In genomic region chr13:73990761-73991160, GRCm38 (mm10) we compare ENCODE assay signal across 1 mouse cellular context.
TF ChIP-seq lines count a peak whose summit lies in the region.

No protein-coding gene starts in this region.

TF ChIP-seq in MEL, 35 proteins besides CTCF, POLR2A, EP300 and RAD21 (continued from another document):
- TF ChIP-seq HCFC1 (IDR thresholded peaks at IDR 0.05; ENCODE audit: low read depth, low read length) (no peak), CHD2 (IDR thresholded peaks at IDR 0.05; ENCODE audit: low read length) (no peak), BHLHE40 (IDR thresholded peaks at IDR 0.05; ENCODE audit: borderline replicate concordance, low read depth, low read length) (no peak), TAL1 (IDR thresholded peaks at IDR 0.05; ENCODE audit: low read length) (peak; percentile 75), ZC3H11A (IDR thresholded peaks at IDR 0.05; ENCODE audit: low read depth, low read length) (no peak)
